Mouse (Mus musculus) kidney, embryonic 15.5 days (tissue): ENCODE measurements around the gene Gga2. TPM values are rescaled to one million over a fixed set of nuclear protein-coding genes. Genes with fewer than 3 reads are reported as not detected.

Experiments
- ATAC-seq: fragments of 200-750 bp; cut with Nextera tagmentation; replicated peaks from 2 replicates; pipeline ENCODE4 v1.8.0; 2017; ENCODE audit warnings: moderate TSS enrichment; ENCODE audit not compliant: low FRiP score
- H3K27ac ChIP-seq: fragments of 300-500 bp; sonication (generic); 2 replicates; pipeline ENCODE4 v1.5.1; 2015; ENCODE audit warnings: mild to moderate bottlenecking, inconsistent platforms
- H3K27me3 ChIP-seq: fragments of 300-500 bp; sonication (generic); 2 replicates; pipeline ENCODE4 v1.6.1; 2015; ENCODE audit warnings: inconsistent platforms
- H3K36me3 ChIP-seq: fragments of 300-500 bp; sonication (generic); 2 replicates; pipeline ENCODE4 v1.6.1; 2015; ENCODE audit warnings: inconsistent platforms
- H3K4me1 ChIP-seq: fragments of 300-500 bp; sonication (generic); 2 replicates; pipeline ENCODE4 v1.6.1; 2015; ENCODE audit warnings: inconsistent platforms
- H3K4me2 ChIP-seq: fragments of 300-500 bp; sonication (generic); 2 replicates; pipeline ENCODE4 v1.6.1; 2015; ENCODE audit warnings: moderate library complexity, mild to moderate bottlenecking, inconsistent platforms
- H3K4me3 ChIP-seq: fragments of 300-500 bp; sonication (generic); replicated peaks from 2 replicates; pipeline ENCODE4 v1.5.1; 2015; ENCODE audit warnings: mild to moderate bottlenecking, inconsistent platforms
- H3K9ac ChIP-seq: fragments of 300-500 bp; sonication (generic); 2 replicates; pipeline ENCODE4 v1.6.1; 2015; ENCODE audit warnings: mild to moderate bottlenecking, inconsistent platforms
- H3K9me3 ChIP-seq: fragments of 300-500 bp; sonication (generic); replicated peaks from 2 replicates; pipeline ENCODE4 v1.6.1; 2016; ENCODE audit warnings: inconsistent platforms
- WGBS: fragments of 180-500 bp; shearing (Covaris S2); methylation state at CpG from one replicate; pipeline ENCODE4 v1.1.7; 2015; ENCODE audit warnings: mixed read lengths; 5-methylcytosine and 5-hydroxymethylcytosine counted together
- polyA plus RNA-seq: library from polyadenylated mRNA; unstranded; fragments of >200 nt; fragmentation: Nextera tagmentation; extraction: Ambion mirVana; gene quantifications from 2 replicates; pipeline ENCODE4 v1.2.1, GENCODE M21; 2015

The Gga2 gene
- polyA plus RNA-seq, 1 experiment from 2014 or later: 95.4 TPM

DNA sequence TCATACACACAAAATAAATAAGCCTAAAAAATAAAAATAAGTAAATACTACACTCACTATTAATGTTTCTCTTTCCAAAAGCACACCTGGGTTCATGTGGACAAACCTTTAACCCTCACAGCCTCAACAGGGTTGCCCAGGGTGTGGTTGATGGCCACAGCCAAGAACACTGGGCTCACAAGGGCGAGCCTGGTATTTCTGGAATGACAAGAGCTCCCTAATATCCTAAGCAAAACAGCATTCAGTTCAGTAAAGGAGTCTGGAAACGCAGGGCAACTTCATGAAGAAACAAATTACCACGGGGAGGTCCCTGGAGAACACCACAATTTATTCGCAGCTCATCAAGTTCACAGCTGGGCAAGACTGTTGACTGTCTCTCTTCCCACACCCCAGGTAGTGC is 73.5 kb downstream of the Gga2 start:
- peaks cover 36% of the 10 kb centered on the region for H3K36me3 ChIP-seq
- WGBS: 72% methylated on average over 4 of the region's 4 CpGs
- H3K27ac ChIP-seq: no peak overlapping the region
- no peak overlapping the region for H3K4me3 ChIP-seq
- H3K9ac ChIP-seq: no peak overlapping the region
- no peak for ATAC-seq
- no peaks in the 10 kb centered on the region for H3K4me1 ChIP-seq
- H3K9me3 ChIP-seq: no peaks in the 10 kb centered on the region
- H3K4me2 ChIP-seq: no peak overlapping the region
- no peaks in the 10 kb centered on the region for H3K27me3 ChIP-seq

DNA sequence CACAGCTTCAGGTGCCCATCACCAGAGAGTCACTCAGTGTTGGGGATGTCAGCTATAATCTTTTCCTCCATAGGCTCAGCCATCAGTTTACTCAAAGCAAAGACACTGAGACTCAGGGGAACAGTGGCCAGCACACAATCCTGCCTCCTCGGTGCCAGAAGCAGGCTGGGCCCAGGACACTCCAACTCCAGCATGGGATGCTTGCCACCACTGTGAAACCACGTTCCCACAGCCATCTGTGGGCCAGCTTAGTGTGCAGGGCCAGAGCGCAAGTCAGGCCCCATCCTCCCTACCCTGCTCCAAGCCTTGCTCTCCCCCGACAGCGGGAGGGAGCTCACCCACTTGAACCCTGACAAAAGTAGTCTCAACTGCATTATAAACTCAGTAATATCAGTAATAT is 74.8 kb downstream of the Gga2 start:
- H3K36me3 ChIP-seq: peaks cover 39% of the 10 kb centered on the region
- no peaks in the 10 kb centered on the region for H3K4me1 ChIP-seq
- 85% methylated on average over 5 of the region's 5 CpGs for whole genome bisulfite sequencing
- no peak overlapping the region for H3K4me3 ChIP-seq
- H3K27ac ChIP-seq: no peak overlapping the region
- H3K4me2 ChIP-seq: no peak overlapping the region
- H3K9me3 ChIP-seq: no peaks in the 10 kb centered on the region
- ATAC-seq: no peak
- no peak overlapping the region for H3K9ac ChIP-seq
- H3K27me3 ChIP-seq: no peaks in the 10 kb centered on the region

DNA sequence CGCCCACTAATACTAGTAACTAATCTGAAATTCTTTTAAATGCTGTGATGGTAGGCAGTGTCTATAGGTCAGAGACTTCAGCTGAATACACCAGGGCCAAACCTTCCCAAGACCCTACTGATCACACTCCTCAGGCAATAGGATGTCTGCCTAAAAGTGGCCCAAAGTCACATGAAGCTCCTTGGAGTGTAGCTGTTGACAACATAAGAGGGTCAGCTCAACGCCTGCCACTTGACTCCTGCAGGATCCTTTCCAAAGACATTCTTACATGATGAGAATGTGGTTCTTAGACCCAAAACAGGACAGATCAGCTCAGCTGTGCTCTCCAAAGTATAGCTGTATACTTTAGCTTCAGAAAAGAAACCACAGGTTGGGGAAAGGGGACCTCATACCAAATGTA is 78.7 kb downstream of the Gga2 start:
- Histone ChIP-seq H3K9me3 (no peaks in the 10 kb centered on the region), H3K4me2 (no peak overlapping the region), H3K4me3 (no peak overlapping the region), H3K9ac (no peak overlapping the region), H3K4me1 (peaks cover 8% of the 10 kb centered on the region; the same call in 1 of the 2 replicates), H3K36me3 (peaks cover 23% of the 10 kb centered on the region), H3K27ac (peak overlapping the region; percentile 61; the same call in 1 of the 2 replicates), H3K27me3 (no peaks in the 10 kb centered on the region)
- no peak for ATAC-seq
- WGBS: 92% methylated on average over 2 of the region's 2 CpGs

DNA sequence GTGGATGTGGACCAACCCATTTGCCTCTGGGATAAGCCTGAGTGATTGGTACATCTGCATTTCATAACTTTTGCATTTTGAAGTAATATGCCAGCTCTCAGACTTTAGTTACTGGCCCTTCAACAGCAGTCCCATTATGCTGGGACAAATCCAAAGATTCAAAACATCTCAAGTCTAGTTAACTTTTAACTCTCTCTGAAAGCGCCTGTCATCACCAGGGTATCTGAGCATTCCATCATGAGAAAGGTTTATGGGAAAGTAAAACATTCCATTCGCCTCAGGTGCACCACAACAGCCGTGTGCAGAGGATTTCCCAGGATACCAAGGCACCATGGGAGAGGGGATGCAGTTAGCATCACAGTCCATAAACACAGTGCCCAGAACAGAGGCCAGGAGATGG is 79.4 kb downstream of the Gga2 start:
- H3K27me3 ChIP-seq: no peaks in the 10 kb centered on the region
- H3K9ac ChIP-seq: no peak overlapping the region
- peak overlapping the region; percentile 61; the same call in 1 of the 2 replicates for H3K27ac ChIP-seq
- peaks cover 23% of the 10 kb centered on the region for H3K36me3 ChIP-seq
- H3K4me3 ChIP-seq: no peak overlapping the region
- no peaks in the 10 kb centered on the region for H3K9me3 ChIP-seq
- 76% methylated on average over 3 of the region's 3 CpGs for WGBS
- ATAC-seq: no peak
- peaks cover 15% of the 10 kb centered on the region for H3K4me1 ChIP-seq
- no peak overlapping the region for H3K4me2 ChIP-seq

DNA sequence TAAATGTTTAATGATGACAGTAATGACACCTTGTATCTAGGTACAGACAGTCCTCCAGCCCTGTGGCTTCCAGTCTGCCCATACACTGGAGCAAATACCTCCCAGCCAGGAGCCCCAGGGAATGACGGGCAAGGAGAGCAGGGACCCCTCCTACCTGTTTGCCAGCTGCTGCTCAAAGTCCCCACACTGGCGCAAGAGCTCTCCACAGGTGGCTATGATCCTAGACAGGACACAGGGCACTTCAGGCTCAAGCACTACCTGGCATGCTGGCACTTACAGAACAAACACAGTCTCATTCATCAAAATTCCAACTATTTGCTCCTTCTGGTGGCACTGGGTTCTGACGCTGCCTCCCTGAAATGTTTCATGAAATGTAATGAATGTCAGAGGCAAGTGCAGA is 80.0 kb downstream of the Gga2 start:
- Histone ChIP-seq H3K9ac (no peak overlapping the region), H3K27ac (peak overlapping the region; percentile 61; the same call in 1 of the 2 replicates), H3K4me3 (no peak overlapping the region), H3K27me3 (no peaks in the 10 kb centered on the region), H3K36me3 (peaks cover 23% of the 10 kb centered on the region), H3K9me3 (no peaks in the 10 kb centered on the region), H3K4me1 (peaks cover 21% of the 10 kb centered on the region), H3K4me2 (no peak overlapping the region)
- 87% methylated on average over 3 of the region's 3 CpGs for WGBS
- no peak for ATAC-seq

DNA sequence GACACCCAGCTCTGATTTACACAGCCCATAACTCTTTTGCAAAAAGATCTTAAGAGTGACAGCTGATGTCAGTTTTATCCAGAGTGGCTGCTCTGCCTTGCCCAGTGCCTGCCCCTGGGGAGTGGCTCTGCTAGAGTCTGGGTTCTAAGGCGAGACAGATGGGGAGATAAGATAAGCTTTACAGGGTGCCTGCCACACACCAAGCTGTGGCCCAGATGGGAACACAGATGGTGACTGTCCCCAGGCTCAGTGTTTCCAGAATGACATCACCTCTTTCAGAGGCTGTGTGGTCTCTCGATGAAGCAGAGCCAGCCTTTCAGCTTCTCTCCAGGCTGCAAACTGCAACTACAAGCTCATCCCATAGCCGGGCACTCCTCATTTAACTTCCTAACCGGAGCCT is 81.3 kb downstream of the Gga2 start:
- H3K36me3 ChIP-seq: peaks cover 23% of the 10 kb centered on the region
- H3K4me2 ChIP-seq: no peak overlapping the region
- ATAC-seq: no peak
- H3K27ac ChIP-seq: peak overlapping the region; percentile 37; the same call in 1 of the 2 replicates
- no peaks in the 10 kb centered on the region for H3K27me3 ChIP-seq
- H3K4me3 ChIP-seq: no peak overlapping the region
- peaks cover 33% of the 10 kb centered on the region for H3K4me1 ChIP-seq
- WGBS: 47% methylated on average over 4 of the region's 4 CpGs
- H3K9ac ChIP-seq: no peak overlapping the region
- no peaks in the 10 kb centered on the region for H3K9me3 ChIP-seq

DNA sequence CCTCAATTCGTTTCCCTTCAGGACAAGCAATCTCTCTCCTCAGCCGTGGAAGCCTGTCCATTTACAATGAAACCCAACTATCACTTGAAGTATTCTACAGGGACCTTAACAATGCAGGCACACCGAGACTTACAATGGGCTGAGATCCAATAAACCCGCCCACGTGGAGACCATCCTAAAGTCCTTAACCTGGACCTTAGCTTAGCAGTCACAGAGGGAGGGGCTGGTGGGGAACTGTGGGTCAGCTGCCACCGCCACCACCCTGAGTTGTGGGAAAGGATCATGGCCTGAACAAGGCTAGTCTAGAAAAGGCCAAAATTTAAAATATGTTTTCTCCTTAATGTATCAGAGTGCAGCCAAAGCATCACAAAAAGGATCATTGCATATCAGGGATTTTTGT is 81.8 kb downstream of the Gga2 start:
- Histone ChIP-seq H3K9me3 (no peaks in the 10 kb centered on the region), H3K36me3 (peaks cover 23% of the 10 kb centered on the region), H3K27me3 (no peaks in the 10 kb centered on the region), H3K9ac (no peak overlapping the region), H3K27ac (0 out of 2 replicates have a peak overlapping the region, but pooled peaks have one; percentile 37), H3K4me3 (no peak overlapping the region), H3K4me2 (no peak overlapping the region), H3K4me1 (peaks cover 33% of the 10 kb centered on the region)
- WGBS: 49% methylated on average over 6 of the region's 6 CpGs
- ATAC-seq: no peak

DNA sequence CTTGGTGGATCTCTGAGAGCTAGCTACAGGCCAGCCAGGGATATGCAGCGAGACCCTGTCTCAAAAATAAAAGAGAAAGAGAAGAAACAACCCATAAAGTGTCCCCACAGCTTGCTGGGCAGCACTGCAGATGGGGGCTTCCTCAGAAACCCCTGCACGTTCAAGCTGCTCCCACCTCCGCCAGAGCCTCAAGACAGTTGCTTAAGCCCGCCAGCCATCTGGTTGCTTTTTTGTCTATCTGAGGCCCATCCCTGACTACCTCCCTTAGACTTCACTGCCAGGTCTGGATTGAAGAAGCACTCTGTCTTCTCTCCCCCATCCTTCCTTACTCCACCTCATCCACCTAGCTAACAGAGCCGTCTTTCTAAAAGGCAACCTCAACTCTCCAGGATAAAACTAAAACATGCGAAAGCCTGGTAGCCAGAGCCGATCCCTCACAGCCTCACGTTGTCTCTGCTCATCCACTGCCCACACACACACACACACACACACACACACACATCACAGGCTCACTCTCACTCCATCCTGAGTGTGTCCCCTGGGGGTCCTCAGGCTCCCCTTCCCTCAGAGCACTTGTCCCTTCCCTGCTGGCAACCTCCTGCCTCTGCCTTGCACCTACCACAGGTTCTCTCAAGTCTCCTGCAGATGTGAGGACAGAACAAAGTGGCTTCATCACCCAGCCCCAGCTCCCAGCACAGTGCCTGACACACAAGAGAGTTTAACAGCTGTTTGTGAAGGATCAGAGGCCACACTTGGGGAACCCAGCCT is 82.7 kb downstream of the Gga2 start:
- H3K36me3 ChIP-seq: peaks cover 14% of the 10 kb centered on the region
- no peak for ATAC-seq
- no peak overlapping the region for H3K9ac ChIP-seq
- WGBS: 83% methylated on average over 8 of the region's 8 CpGs
- H3K27me3 ChIP-seq: no peaks in the 10 kb centered on the region
- no peaks in the 10 kb centered on the region for H3K9me3 ChIP-seq
- peaks cover 37% of the 10 kb centered on the region for H3K4me1 ChIP-seq
- no peak overlapping the region for H3K4me2 ChIP-seq
- H3K27ac ChIP-seq: no peak overlapping the region
- no peak overlapping the region for H3K4me3 ChIP-seq

DNA sequence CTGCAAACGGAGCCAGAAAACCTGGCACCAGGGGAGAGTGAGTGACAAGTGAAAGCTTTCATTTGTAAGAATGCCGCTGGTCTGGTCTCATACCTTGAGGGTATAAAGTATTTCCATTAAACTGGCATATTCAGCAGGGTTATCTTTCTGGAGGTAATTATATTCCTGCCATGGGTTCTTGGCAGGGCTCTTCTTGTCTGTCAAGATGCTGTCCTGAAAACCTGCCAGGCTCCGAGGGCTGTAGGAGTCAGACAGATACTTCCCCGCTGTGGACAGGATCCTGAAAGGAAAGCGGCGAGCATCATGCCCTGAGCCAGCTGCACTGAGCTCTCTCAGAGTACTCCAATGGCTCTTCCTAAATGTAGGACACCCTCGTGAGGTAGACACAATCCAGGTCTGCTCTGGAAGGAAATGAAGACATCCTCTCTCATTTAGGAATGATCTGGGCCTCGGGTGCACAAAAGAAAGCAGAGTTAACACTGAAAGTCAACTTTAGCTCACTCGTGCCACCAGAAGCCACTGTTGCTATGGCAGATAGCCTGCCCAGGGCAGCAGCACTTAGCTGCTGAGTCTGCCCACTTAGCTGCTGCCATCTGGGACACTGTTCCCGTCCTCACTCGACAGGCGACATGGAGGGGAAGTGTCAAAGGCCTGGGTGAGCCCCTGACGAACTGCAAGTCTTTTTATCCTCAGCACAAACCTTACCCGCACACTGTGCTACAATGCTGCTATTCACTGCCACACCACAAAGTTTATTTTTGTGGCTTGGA is 84.0 kb downstream of the Gga2 start:
- ATAC-seq: no peak
- no peak overlapping the region for H3K4me2 ChIP-seq
- no peak overlapping the region for H3K4me3 ChIP-seq
- 66% methylated on average over 14 of the region's 14 CpGs for WGBS
- 0 out of 2 replicates have a peak, but pooled peaks cover 6% of the 10 kb centered on the region for H3K36me3 ChIP-seq
- no peaks in the 10 kb centered on the region for H3K27me3 ChIP-seq
- no peak overlapping the region for H3K9ac ChIP-seq
- peak overlapping the region; percentile 86 for H3K27ac ChIP-seq
- peaks cover 37% of the 10 kb centered on the region for H3K4me1 ChIP-seq
- no peaks in the 10 kb centered on the region for H3K9me3 ChIP-seq

Other genes with a start within 250 kb of the Gga2 start
- 31.9 TPM in 2 replicates for gene Scnn1b, start 156.2 kb downstream of the Gga2 start, polyA plus RNA-seq
- 29.1 and 29.5 TPM in 2 replicates for gene Cog7, start 39.5 kb downstream of the Gga2 start, polyA plus RNA-seq
- gene Ubfd1, start 46.0 kb upstream of the Gga2 start, polyA plus RNA-seq: 65.3 and 66.2 TPM in 2 replicates
- gene Ears2, start 46.0 kb upstream of the Gga2 start, polyA plus RNA-seq: 18.6 TPM in 2 replicates
- 703 and 789 TPM in 2 replicates for gene Ndufab1, start 80.7 kb upstream of the Gga2 start, polyA plus RNA-seq
- gene Palb2, start 111.8 kb upstream of the Gga2 start, polyA plus RNA-seq: 18.5 and 20.5 TPM in 2 replicates
- 112 and 118 TPM in 2 replicates for gene Dctn5, start 111.8 kb upstream of the Gga2 start, polyA plus RNA-seq
- gene Plk1, start 138.2 kb upstream of the Gga2 start, polyA plus RNA-seq: 147 and 150 TPM in 2 replicates
- gene Ern2, start 165.0 kb upstream of the Gga2 start, polyA plus RNA-seq: 0.89 TPM in 1 of 2 replicates, not detected in the other
- 0.75 and 0.77 TPM in 2 replicates for gene Chp2, start 198.3 kb upstream of the Gga2 start, polyA plus RNA-seq